Mouse (Mus musculus) midbrain, embryonic 11.5 days (tissue): Measurements from ENCODE around the gene Capza2. TPM values are rescaled to one million over a fixed set of nuclear protein-coding genes. Genes with fewer than 3 reads are reported as not detected.

Experiments used
- polyA plus RNA-seq: library from polyadenylated mRNA; unstranded; fragments of >200 nt; fragmentation: Nextera tagmentation; extraction: Ambion mirVana; gene quantifications from 2 replicates; pipeline ENCODE4 v1.2.1, GENCODE M21; 2014

The Capza2 gene
- polyA plus RNA-seq, 1 experiment from 2014 or later = 278 TPM

Other genes starting within 250 kb of the Capza2 start
- gene Met, start 172.4 kb upstream of the Capza2 start, polyA plus RNA-seq = 1.1 and 1.6 TPM in 2 replicates
- 36.6 and 38.6 TPM in 2 replicates for gene St7, start 56.7 kb downstream of the Capza2 start, polyA plus RNA-seq